ENCODE assay signal across 8 mouse cellular contexts in the genomic region with DNA sequence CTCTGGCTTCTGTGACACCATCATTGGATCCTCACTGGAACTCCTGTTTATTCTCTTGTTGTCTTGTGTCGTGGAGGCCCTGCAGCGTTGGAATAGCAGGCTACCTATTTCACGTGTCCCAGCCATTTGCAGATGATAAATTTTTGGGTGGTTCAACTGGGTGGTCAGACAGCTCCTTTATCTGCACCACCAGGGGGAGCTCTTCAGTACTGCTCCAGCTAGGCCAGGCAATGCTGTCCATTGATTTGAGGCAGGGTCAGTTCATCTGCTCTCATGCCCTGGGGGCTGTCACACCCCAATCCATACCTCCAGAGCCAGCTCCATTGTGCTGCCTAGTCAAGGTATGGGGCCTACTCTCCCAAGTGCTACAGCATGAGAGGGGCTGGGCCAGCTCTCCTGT. TPM values are rescaled to one million over a fixed set of nuclear protein-coding genes. Genes with fewer than 3 reads are reported as not detected.
A peak's percentile ranks its signal among the peaks of the same experiment; 100 is the strongest.
DNase-seq lines count a peak whose midpoint lies in the region; ATAC-seq and TF ChIP-seq lines count a peak whose summit lies in the region.

No protein-coding gene starts in this region.

- H3K27me3 ChIP-seq in testis, adult 2 months (ENCODE audit: control insufficient read depth, insufficient read depth, low read length) = no peaks in the 10 kb centered on the region
- H3K27me3 ChIP-seq in forebrain, postnatal 0 days (ENCODE audit: insufficient read depth, low read length) = no peaks in the 10 kb centered on the region
- H3K27me3 ChIP-seq in midbrain, postnatal 0 days (ENCODE audit: insufficient read depth, low read length) = no peaks in the 10 kb centered on the region

- H3K9ac ChIP-seq in forebrain, postnatal 0 days = no peak overlapping the region
- no peak overlapping the region for H3K9ac ChIP-seq in midbrain, postnatal 0 days (replicated peaks; ENCODE audit: low read length, poor library complexity, severe bottlenecking)

- no peaks in the 10 kb centered on the region for H3K9me3 ChIP-seq in forebrain, postnatal 0 days (ENCODE audit: low read length)
- no peaks in the 10 kb centered on the region for H3K9me3 ChIP-seq in midbrain, postnatal 0 days (ENCODE audit: low read length)

- no peak for ATAC-seq in forebrain, postnatal 0 days
- ATAC-seq in midbrain, postnatal 0 days (ENCODE audit: low FRiP score) = no peak

- no peak overlapping the region for H3K4me3 ChIP-seq in testis, adult 2 months (ENCODE audit: control insufficient read depth, low read depth, low read length)
- H3K4me3 ChIP-seq in forebrain, postnatal 0 days (ENCODE audit: low read depth, low read length) = no peak overlapping the region
- no peak overlapping the region for H3K4me3 ChIP-seq in midbrain, postnatal 0 days (ENCODE audit: low read depth, low read length)

- no peaks in the 10 kb centered on the region for H3K36me3 ChIP-seq in testis, adult 2 months (ENCODE audit: control insufficient read depth, insufficient read depth, low read length)
- H3K36me3 ChIP-seq in forebrain, postnatal 0 days (ENCODE audit: insufficient read depth) = no peaks in the 10 kb centered on the region
- no peaks in the 10 kb centered on the region for H3K36me3 ChIP-seq in midbrain, postnatal 0 days (ENCODE audit: insufficient read depth, low read length)

- TF ChIP-seq POLR2A in testis, adult 2 months (IDR thresholded peaks at IDR 0.05; ENCODE audit: control insufficient read depth, low read depth, low read length) = no peak

- DNase-seq in gastrocnemius, adult 18-20 months (ENCODE audit: low spot score) = peak; percentile 11
- no peak for DNase-seq in gastrocnemius, postnatal 36 days
- DNase-seq in testis, postnatal 14 days (ENCODE audit: low spot score) = no peak
- no peak for DNase-seq in forebrain, postnatal 0 days
- no peak for DNase-seq in midbrain, postnatal 0 days (ENCODE audit: low spot score)
- no peak for DNase-seq in cerebellum, adult 11-12 months
- no peak for DNase-seq in layer of hippocampus, adult 9-11 months

- no peak overlapping the region for H3K4me2 ChIP-seq in forebrain, postnatal 0 days (ENCODE audit: low read depth)
- H3K4me2 ChIP-seq in midbrain, postnatal 0 days (ENCODE audit: low read depth, low read length, poor library complexity, severe bottlenecking) = no peak overlapping the region

- TF ChIP-seq CTCF in testis, adult 2 months (IDR thresholded peaks at IDR 0.05; ENCODE audit: control insufficient read depth, insufficient read depth, insufficient replicate concordance, low read depth, low read length) = peak; percentile 44; the same call in 1 of the 2 replicates
- TF ChIP-seq CTCF in forebrain, postnatal 0 days (IDR thresholded peaks at IDR 0.05; ENCODE audit: low read depth) = peak; percentile 47
- peak; percentile 39 for TF ChIP-seq CTCF in midbrain, postnatal 0 days (IDR thresholded peaks at IDR 0.05)

- H3K27ac ChIP-seq in testis, adult 2 months (ENCODE audit: control insufficient read depth, insufficient read depth, low read depth, low read length) = no peak overlapping the region
- no peak overlapping the region for H3K27ac ChIP-seq in forebrain, postnatal 0 days (ENCODE audit: low read depth, low read length)
- H3K27ac ChIP-seq in midbrain, postnatal 0 days (ENCODE audit: low read depth, low read length) = no peak overlapping the region

- H3K4me1 ChIP-seq in testis, adult 2 months (ENCODE audit: control insufficient read depth, insufficient read depth, low read length) = no peaks in the 10 kb centered on the region
- no peaks in the 10 kb centered on the region for H3K4me1 ChIP-seq in forebrain, postnatal 0 days (ENCODE audit: insufficient read depth)
- no peaks in the 10 kb centered on the region for H3K4me1 ChIP-seq in midbrain, postnatal 0 days (ENCODE audit: insufficient read depth, low read length)

- WGBS in forebrain, postnatal 0 days = 63% methylated on average over 3 of the region's 3 CpGs
- 68% methylated on average over 3 of the region's 3 CpGs for WGBS in midbrain, postnatal 0 days

- intact Hi-C loops in gastrocnemius, postnatal 36 days (cut with DNase I) = loop anchor here (5.0 kb wide), 1 partner anchor 525 kb away; no protein-coding TSS in a partner anchor

RNA-seq across cellular contexts. Expression of a gene that starts 24.5 kb away (rescaled TPM):
- total RNA-seq in gastrocnemius, adult 18-20 months (2021) = 10 to 100 TPM; 18.2 to 21.3 TPM
- total RNA-seq in gastrocnemius, postnatal 36 days (2021) = 10 to 100 TPM; 15.3 to 20.3 TPM
- 0.38 and 0.47 TPM in 2 replicates for polyA plus RNA-seq in testis, adult 2 months (2012; rRNA removed)
- 24.5 and 34.7 TPM in 2 replicates for total RNA-seq in forebrain, postnatal 0 days (2014; rRNA removed)
- polyA plus RNA-seq in forebrain, postnatal 0 days (2015; fragmentation: Nextera tagmentation; extraction: Ambion mirVana) = 3.7 and 11.8 TPM in 2 replicates
- total RNA-seq in midbrain, postnatal 0 days (2014; rRNA removed) = 57.3 and 61.6 TPM in 2 replicates
- polyA plus RNA-seq in midbrain, postnatal 0 days (2015; fragmentation: Nextera tagmentation; extraction: Ambion mirVana) = 16.7 and 17.4 TPM in 2 replicates
